In genomic region chr9:72374074-72374473, GRCm38 (mm10) we compare ENCODE assay signal across 9 mouse cellular contexts.
A peak's percentile ranks its signal among the peaks of the same experiment; 100 is the strongest.
DNase-seq lines count a peak whose midpoint lies in the region; ATAC-seq and TF ChIP-seq lines count a peak whose summit lies in the region.
"Had no signal": no experiment of that assay in that cellular context is flagged by ENCODE, and none has a peak within 500 bp of the region (broad histone marks: within the 10 kb centered on the region; RNA-seq: fewer than 3 reads in every experiment).

No protein-coding gene starts in this region.

- no peak for ATAC-seq in kidney, postnatal 0 days (replicated peaks; ENCODE audit: low FRiP score, low read depth)
- no peak for ATAC-seq in kidney, embryonic 16.5 days (ENCODE audit: low FRiP score, low TSS enrichment)
- 0 out of 2 replicates have a peak, but pooled peaks have one; percentile 54 for ATAC-seq in erythroid progenitor cell, adult 5-6 weeks (replicated peaks; ENCODE audit: low FRiP score, poor library complexity, severe bottlenecking)

- H3K36me3 ChIP-seq in kidney, postnatal 0 days (ENCODE audit: insufficient read depth, low read length): no peaks in the 10 kb centered on the region
- H3K36me3 ChIP-seq in kidney, embryonic 16.5 days (ENCODE audit: insufficient read depth, low read length): no peaks in the 10 kb centered on the region
- H3K36me3 ChIP-seq in testis, adult 2 months (ENCODE audit: control insufficient read depth, insufficient read depth, low read length): no peaks in the 10 kb centered on the region
- H3K36me3 ChIP-seq: heart, embryonic 13.5 days had no signal

- no peaks in the 10 kb centered on the region for H3K9me3 ChIP-seq in kidney, postnatal 0 days (replicated peaks; ENCODE audit: low read length)
- 0 out of 2 replicates have a peak, but pooled peaks cover 4% of the 10 kb centered on the region for H3K9me3 ChIP-seq in kidney, embryonic 16.5 days (ENCODE audit: low read length)
- H3K9me3 ChIP-seq: heart, embryonic 13.5 days had no signal

- no peak overlapping the region for H3K9ac ChIP-seq in kidney, postnatal 0 days (ENCODE audit: low read depth, low read length)
- H3K9ac ChIP-seq in kidney, embryonic 16.5 days (replicated peaks; ENCODE audit: low read length): no peak overlapping the region
- H3K9ac ChIP-seq: heart, embryonic 13.5 days had no signal

- TF ChIP-seq POLR2A in testis, adult 2 months (IDR thresholded peaks at IDR 0.05; ENCODE audit: control insufficient read depth, low read depth, low read length): no peak

- WGBS in kidney, postnatal 0 days: 93% methylated on average over 3 of the region's 3 CpGs
- WGBS in kidney, embryonic 16.5 days: 94% methylated on average over 3 of the region's 3 CpGs

- TF ChIP-seq CTCF in kidney, postnatal 0 days (IDR thresholded peaks at IDR 0.05; ENCODE audit: low read depth): peak; percentile 25; the same call in 1 of the 2 replicates
- peak; percentile 41; the same call in 1 of the 2 replicates for TF ChIP-seq CTCF in testis, adult 2 months (IDR thresholded peaks at IDR 0.05; ENCODE audit: control insufficient read depth, insufficient read depth, insufficient replicate concordance, low read depth, low read length)

- no peak for DNase-seq in kidney, postnatal 0 days (ENCODE audit: low spot score)
- no peak for DNase-seq in testis, postnatal 14 days (ENCODE audit: low spot score)
- no peak for DNase-seq in adipocyte (ENCODE audit: low spot score)
- no peak for DNase-seq in frontal cortex, postnatal 14 days (ENCODE audit: low spot score in 2 of 2)
- DNase-seq in urinary bladder, postnatal 14 days (ENCODE audit: low spot score): no peak

- no peak overlapping the region for H3K4me3 ChIP-seq in kidney, postnatal 0 days (replicated peaks; ENCODE audit: low read depth, low read length)
- H3K4me3 ChIP-seq in kidney, embryonic 16.5 days (ENCODE audit: low read length): no peak overlapping the region
- H3K4me3 ChIP-seq in testis, adult 2 months (ENCODE audit: control insufficient read depth, low read depth, low read length): no peak overlapping the region
- H3K4me3 ChIP-seq: heart, embryonic 13.5 days had no signal

- no peaks in the 10 kb centered on the region for H3K27me3 ChIP-seq in kidney, postnatal 0 days (ENCODE audit: insufficient read depth, low read length)
- H3K27me3 ChIP-seq in kidney, embryonic 16.5 days (ENCODE audit: insufficient read depth, low read length): no peaks in the 10 kb centered on the region
- no peaks in the 10 kb centered on the region for H3K27me3 ChIP-seq in testis, adult 2 months (ENCODE audit: control insufficient read depth, insufficient read depth, low read length)
- H3K27me3 ChIP-seq: heart, embryonic 13.5 days had no signal

- no peaks in the 10 kb centered on the region for H3K4me1 ChIP-seq in kidney, postnatal 0 days (replicated peaks; ENCODE audit: insufficient read depth, low read length)
- no peaks in the 10 kb centered on the region for H3K4me1 ChIP-seq in kidney, embryonic 16.5 days (ENCODE audit: insufficient read depth, low read length)
- H3K4me1 ChIP-seq in testis, adult 2 months (ENCODE audit: control insufficient read depth, insufficient read depth, low read length): no peaks in the 10 kb centered on the region
- H3K4me1 ChIP-seq: heart, embryonic 13.5 days had no signal

- no peak overlapping the region for H3K4me2 ChIP-seq in kidney, postnatal 0 days (ENCODE audit: low read length)
- H3K4me2 ChIP-seq in kidney, embryonic 16.5 days (replicated peaks; ENCODE audit: low read depth, low read length): no peak overlapping the region
- H3K4me2 ChIP-seq: heart, embryonic 13.5 days had no signal

- no peak overlapping the region for H3K27ac ChIP-seq in kidney, postnatal 0 days
- H3K27ac ChIP-seq in kidney, embryonic 16.5 days (ENCODE audit: low read length): no peak overlapping the region
- H3K27ac ChIP-seq in testis, adult 2 months (ENCODE audit: control insufficient read depth, insufficient read depth, low read depth, low read length): no peak overlapping the region
- H3K27ac ChIP-seq: heart, embryonic 13.5 days had no signal
